Mouse (Mus musculus) limb, embryonic 13.5 days (tissue): ENCODE data around the gene Phgdh. TPM values are rescaled to one million over a fixed set of nuclear protein-coding genes. Genes with fewer than 3 reads are reported as not detected.
A peak's percentile ranks its signal among the peaks of the same experiment; 100 is the strongest.

Source experiments
- ATAC-seq: fragments of 200-750 bp; cut with Nextera tagmentation; 2 replicates; pipeline ENCODE4 v1.8.0; 2017; ENCODE audit warnings: low read depth, moderate number of reproducible peaks, moderate TSS enrichment; ENCODE audit not compliant: low FRiP score
- H3K27ac ChIP-seq: fragments of 300-500 bp; sonication (generic); 2 replicates; pipeline ENCODE4 v1.5.1; 2015; ENCODE audit warnings: inconsistent platforms, mild to moderate bottlenecking, moderate library complexity
- H3K27me3 ChIP-seq: fragments of 300-500 bp; sonication (generic); 2 replicates; pipeline ENCODE4 v1.6.1; 2015; ENCODE audit warnings: mild to moderate bottlenecking, inconsistent platforms
- H3K36me3 ChIP-seq: fragments of 300-500 bp; sonication (generic); 2 replicates; pipeline ENCODE4 v1.6.1; 2015; ENCODE audit warnings: inconsistent platforms, mild to moderate bottlenecking, moderate library complexity
- H3K4me1 ChIP-seq: fragments of 300-500 bp; sonication (generic); 2 replicates; pipeline ENCODE4 v1.6.1; 2015; ENCODE audit warnings: inconsistent platforms
- H3K4me2 ChIP-seq: fragments of 300-500 bp; sonication (generic); replicated peaks from 2 replicates; pipeline ENCODE4 v1.6.1; 2015; ENCODE audit warnings: inconsistent platforms, mild to moderate bottlenecking, moderate library complexity
- H3K4me3 ChIP-seq: fragments of 300-500 bp; sonication (generic); 2 replicates; pipeline ENCODE4 v1.5.1; 2015; ENCODE audit warnings: moderate library complexity, mild to moderate bottlenecking, inconsistent platforms
- H3K9ac ChIP-seq: fragments of 300-500 bp; sonication (generic); 2 replicates; pipeline ENCODE4 v1.6.1; 2015; ENCODE audit warnings: mild to moderate bottlenecking, inconsistent platforms
- H3K9me3 ChIP-seq: fragments of 300-500 bp; sonication (generic); 2 replicates; pipeline ENCODE4 v1.6.1; 2016; ENCODE audit warnings: inconsistent platforms
- WGBS: fragments of 180-500 bp; shearing (Covaris S2); methylation state at CpG from one replicate; pipeline ENCODE4 v1.1.7; 2015; 5-methylcytosine and 5-hydroxymethylcytosine counted together
- polyA plus RNA-seq: library from polyadenylated mRNA; unstranded; fragments of >200 nt; fragmentation: Nextera tagmentation; extraction: Ambion mirVana; gene quantifications from 2 replicates; pipeline ENCODE4 v1.2.1, GENCODE M21; 2015

The Phgdh gene
- polyA plus RNA-seq, 1 experiment from 2014 or later, result 258 TPM

DNA sequence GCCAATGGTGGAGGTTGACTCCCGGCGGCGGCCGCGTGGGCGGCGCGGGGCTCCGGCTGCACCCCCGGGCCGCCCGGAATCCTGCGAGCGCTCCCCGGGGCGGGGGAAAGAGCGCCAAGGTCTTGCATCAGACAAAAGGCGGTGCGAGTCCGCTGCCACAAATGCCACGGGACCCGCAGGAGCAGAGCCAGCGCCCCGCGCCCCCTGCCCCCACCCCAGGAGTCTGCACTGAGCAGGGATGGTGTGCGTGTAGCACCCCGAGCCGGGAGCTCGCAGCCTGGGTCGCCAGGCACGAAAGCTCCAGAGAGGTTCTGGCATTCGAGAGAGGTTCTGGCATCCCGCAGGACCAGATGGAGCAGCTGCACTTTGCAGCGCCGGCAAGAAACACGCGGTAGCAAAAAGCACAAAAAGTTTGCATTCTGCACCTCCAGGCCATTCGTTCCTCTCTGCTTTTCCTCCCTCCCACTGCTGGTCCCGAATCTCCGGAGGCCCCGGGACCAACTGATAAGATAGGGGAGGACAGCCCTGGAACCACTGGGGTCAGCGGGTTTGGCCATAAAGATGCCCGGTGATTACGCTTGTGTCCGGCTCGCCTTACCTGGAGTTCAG, 589 bp downstream of the Phgdh start:
- H3K27ac ChIP-seq, result peak overlapping the region; percentile 92
- H3K9ac ChIP-seq, result peak overlapping the region; percentile 79
- peaks cover 8% of the 10 kb centered on the region for H3K36me3 ChIP-seq
- peak overlapping the region; percentile 86 for H3K4me2 ChIP-seq
- peaks cover 37% of the 10 kb centered on the region for H3K4me1 ChIP-seq
- under 1% methylated on average over 45 of the region's 46 CpGs for WGBS
- no peaks in the 10 kb centered on the region for H3K9me3 ChIP-seq
- no peaks in the 10 kb centered on the region for H3K27me3 ChIP-seq
- H3K4me3 ChIP-seq, result peak overlapping the region; percentile 75
- ATAC-seq, result peak; percentile 46

DNA sequence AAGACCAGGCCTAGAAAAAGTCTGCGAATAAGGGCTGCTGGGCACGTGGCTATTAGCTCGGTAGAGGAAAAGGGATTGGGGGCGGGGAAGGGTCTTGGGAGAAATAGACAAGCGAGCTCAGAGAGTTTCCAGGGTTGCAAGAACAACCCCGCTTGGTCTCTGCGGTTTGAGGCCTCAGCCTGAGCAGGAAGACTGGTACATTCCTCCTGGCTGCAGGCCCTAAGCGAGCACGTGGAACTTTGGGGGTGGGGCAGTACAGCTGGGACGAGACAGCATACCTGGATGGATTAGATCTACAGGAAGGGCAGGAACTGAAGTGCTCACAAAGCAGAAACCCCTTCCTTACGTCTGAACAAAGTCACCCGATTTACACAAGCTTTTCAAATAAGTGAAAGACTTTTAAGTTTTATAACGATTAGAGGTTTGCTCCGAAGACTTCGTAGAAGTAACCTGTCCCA, 1.2 kb downstream of the Phgdh start:
- 3% methylated on average over 15 of the region's 15 CpGs for WGBS
- Histone ChIP-seq H3K4me3 (peak overlapping the region; percentile 75), H3K36me3 (peaks cover 13% of the 10 kb centered on the region), H3K9ac (peak overlapping the region; percentile 79), H3K27me3 (no peaks in the 10 kb centered on the region), H3K9me3 (no peaks in the 10 kb centered on the region), H3K4me2 (peak overlapping the region; percentile 86), H3K27ac (peak overlapping the region; percentile 92), H3K4me1 (peaks cover 37% of the 10 kb centered on the region)
- ATAC-seq, result peak; percentile 49

DNA sequence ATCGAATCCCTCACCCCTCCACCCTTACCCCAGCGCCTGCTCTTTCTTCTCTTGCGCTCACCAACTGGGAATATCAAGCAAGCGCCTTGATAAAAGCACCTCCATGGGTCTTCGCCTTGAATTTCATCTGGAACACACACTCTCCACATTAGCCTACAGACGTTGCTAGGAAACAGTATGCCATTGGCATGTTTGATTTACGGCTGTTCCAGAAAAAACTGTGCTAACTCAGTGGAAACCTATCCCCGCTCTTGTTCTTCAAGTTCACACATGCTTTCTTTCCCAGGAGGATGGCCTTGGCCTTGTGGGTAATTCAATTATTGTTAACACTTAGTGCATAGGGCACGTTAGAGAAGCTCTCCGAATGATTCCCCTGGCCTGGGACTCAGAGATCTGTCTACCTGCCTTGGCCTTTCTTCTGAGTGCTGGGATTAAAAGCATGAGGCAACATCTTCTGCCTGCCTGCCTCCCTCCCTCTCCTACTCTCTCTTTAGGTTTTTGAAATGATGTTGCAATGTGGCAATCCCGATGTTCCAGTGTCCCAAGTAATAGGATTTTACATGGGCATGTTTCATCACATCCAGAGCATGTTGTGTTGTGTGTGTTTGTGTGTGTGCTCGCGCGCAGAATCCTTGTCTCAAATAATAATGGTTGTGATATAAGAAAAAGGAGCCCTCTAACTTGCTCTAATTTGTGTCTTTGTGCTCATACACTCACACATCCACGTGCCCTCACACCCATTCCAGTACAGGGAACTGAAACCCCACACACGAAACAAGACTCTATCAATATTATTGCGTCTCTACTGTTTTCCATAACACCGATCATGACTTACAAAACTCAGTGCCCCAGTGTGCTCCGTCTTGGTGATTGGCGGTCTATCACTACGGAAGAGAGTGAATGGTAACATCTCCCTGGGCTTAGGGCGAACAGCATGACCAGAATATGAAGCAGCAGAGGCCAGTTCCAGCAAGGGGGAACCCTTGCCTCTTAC, 2.8 kb downstream of the Phgdh start:
- H3K4me2 ChIP-seq, result peak overlapping the region; percentile 86
- H3K4me3 ChIP-seq, result peak overlapping the region; percentile 75; the same call in 1 of the 2 replicates
- peaks cover 28% of the 10 kb centered on the region for H3K36me3 ChIP-seq
- WGBS, result 78% methylated on average over 22 of the region's 22 CpGs
- H3K27me3 ChIP-seq, result no peaks in the 10 kb centered on the region
- H3K4me1 ChIP-seq, result peaks cover 37% of the 10 kb centered on the region
- no peaks in the 10 kb centered on the region for H3K9me3 ChIP-seq
- no peak overlapping the region for H3K9ac ChIP-seq
- no peak for ATAC-seq
- no peak overlapping the region for H3K27ac ChIP-seq

- WGBS, result 70% methylated on average over 7 of the region's 7 CpGs
- Histone ChIP-seq H3K4me2 (no peak overlapping the region), H3K9ac (no peak overlapping the region), H3K27me3 (no peaks in the 10 kb centered on the region), H3K4me3 (no peak overlapping the region), H3K36me3 (peaks cover 39% of the 10 kb centered on the region), H3K9me3 (no peaks in the 10 kb centered on the region), H3K27ac (no peak overlapping the region), H3K4me1 (peaks cover 37% of the 10 kb centered on the region)
- ATAC-seq, result no peak
These were observed 3.9 kb downstream of the Phgdh start for GRCm38 (mm10) chr3:98335886-98336285.

GRCm38 (mm10) chr3:98335331-98335730, 4.5 kb downstream of the Phgdh start:
- H3K27ac ChIP-seq, result no peak overlapping the region
- no peaks in the 10 kb centered on the region for H3K27me3 ChIP-seq
- H3K36me3 ChIP-seq, result peaks cover 43% of the 10 kb centered on the region
- H3K9me3 ChIP-seq, result no peaks in the 10 kb centered on the region
- no peak overlapping the region for H3K4me2 ChIP-seq
- no peak overlapping the region for H3K9ac ChIP-seq
- peaks cover 37% of the 10 kb centered on the region for H3K4me1 ChIP-seq
- ATAC-seq, result no peak
- H3K4me3 ChIP-seq, result no peak overlapping the region

- ATAC-seq, result no peak
- WGBS, result 84% methylated on average over 2 of the region's 2 CpGs
- H3K4me2 ChIP-seq, result no peak overlapping the region
- H3K27ac ChIP-seq, result no peak overlapping the region
- no peak overlapping the region for H3K9ac ChIP-seq
- H3K9me3 ChIP-seq, result no peaks in the 10 kb centered on the region
- H3K4me1 ChIP-seq, result peaks cover 37% of the 10 kb centered on the region
- peaks cover 56% of the 10 kb centered on the region for H3K36me3 ChIP-seq
- H3K4me3 ChIP-seq, result no peak overlapping the region
- no peaks in the 10 kb centered on the region for H3K27me3 ChIP-seq
These were observed 5.8 kb downstream of the Phgdh start for GRCm38 (mm10) chr3:98334010-98334409.

- Histone ChIP-seq H3K27ac (no peak overlapping the region), H3K27me3 (no peaks in the 10 kb centered on the region), H3K36me3 (peaks cover 93% of the 10 kb centered on the region), H3K9ac (no peak overlapping the region), H3K4me1 (no peaks in the 10 kb centered on the region), H3K9me3 (no peaks in the 10 kb centered on the region), H3K4me3 (no peak overlapping the region), H3K4me2 (no peak overlapping the region)
- 88% methylated on average over 9 of the region's 9 CpGs for WGBS
- ATAC-seq, result no peak
These were observed 15.6 kb downstream of the Phgdh start for GRCm38 (mm10) chr3:98324235-98324634.

DNA sequence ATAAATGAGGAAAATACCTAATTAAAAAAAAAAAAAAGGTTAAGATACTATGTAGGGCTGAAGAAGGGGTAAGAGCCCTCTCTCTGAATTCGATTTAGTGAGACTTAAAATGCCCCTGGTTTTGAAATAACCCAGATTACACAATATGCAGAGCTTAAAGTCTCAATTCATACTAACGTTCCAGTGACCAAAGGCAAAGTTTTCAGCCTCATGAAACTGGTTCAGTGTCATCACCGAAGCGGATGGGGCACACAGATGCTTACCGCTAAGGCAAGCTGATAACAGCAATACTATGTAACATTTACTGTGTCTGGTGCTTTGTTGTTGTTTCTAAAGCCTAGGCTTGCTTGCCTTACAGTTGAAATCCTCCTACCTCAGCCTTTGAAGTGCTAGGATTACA, 17.6 kb downstream of the Phgdh start:
- peaks cover 87% of the 10 kb centered on the region for H3K36me3 ChIP-seq
- no peak overlapping the region for H3K9ac ChIP-seq
- H3K27ac ChIP-seq, result no peak overlapping the region
- H3K4me3 ChIP-seq, result no peak overlapping the region
- H3K27me3 ChIP-seq, result no peaks in the 10 kb centered on the region
- 94% methylated on average over 5 of the region's 5 CpGs for WGBS
- H3K9me3 ChIP-seq, result no peaks in the 10 kb centered on the region
- H3K4me2 ChIP-seq, result no peak overlapping the region
- peaks cover 15% of the 10 kb centered on the region for H3K4me1 ChIP-seq
- no peak for ATAC-seq

GRCm38 (mm10) chr3:98319190-98319589, 20.6 kb downstream of the Phgdh start:
- peaks cover 22% of the 10 kb centered on the region for H3K4me1 ChIP-seq
- no peak overlapping the region for H3K4me2 ChIP-seq
- no peak for ATAC-seq
- no peaks in the 10 kb centered on the region for H3K9me3 ChIP-seq
- H3K36me3 ChIP-seq, result peaks cover 85% of the 10 kb centered on the region
- H3K27me3 ChIP-seq, result no peaks in the 10 kb centered on the region
- no peak overlapping the region for H3K9ac ChIP-seq
- no peak overlapping the region for H3K27ac ChIP-seq
- WGBS, result 76% methylated on average over 2 of the region's 2 CpGs
- no peak overlapping the region for H3K4me3 ChIP-seq

DNA sequence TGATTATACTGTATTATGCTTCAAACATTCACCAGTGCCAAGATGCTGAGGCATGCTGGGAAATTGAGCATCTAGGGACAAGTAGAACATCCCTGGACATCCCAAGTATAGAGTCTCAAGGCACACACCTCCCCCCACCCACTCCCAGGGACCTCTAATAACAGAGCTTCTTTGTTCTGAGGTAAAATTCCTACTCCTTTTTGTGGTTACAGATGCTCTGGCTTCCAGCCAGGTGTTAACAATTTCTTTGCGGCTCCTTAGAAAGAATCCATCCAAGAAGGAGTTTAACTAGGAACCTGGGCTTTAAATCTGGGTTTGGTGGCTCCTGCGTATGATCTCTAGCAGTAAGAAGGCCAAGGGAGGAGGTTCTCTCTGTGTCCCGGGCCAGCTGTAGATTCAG, 22.6 kb downstream of the Phgdh start:
- Histone ChIP-seq H3K36me3 (peaks cover 75% of the 10 kb centered on the region), H3K27ac (peak overlapping the region; percentile 69)
- ATAC-seq, result peak; percentile 62; the same call in 1 of the 2 replicates

GRCm38 (mm10) chr3:98315181-98315580, 24.6 kb downstream of the Phgdh start:
- WGBS, result 83% methylated on average over 2 of the region's 2 CpGs
- no peak for ATAC-seq
- H3K4me1 ChIP-seq, result peaks cover 22% of the 10 kb centered on the region
- no peaks in the 10 kb centered on the region for H3K9me3 ChIP-seq
- peaks cover 61% of the 10 kb centered on the region for H3K36me3 ChIP-seq
- H3K9ac ChIP-seq, result no peak overlapping the region
- no peak overlapping the region for H3K4me3 ChIP-seq
- no peaks in the 10 kb centered on the region for H3K27me3 ChIP-seq
- H3K4me2 ChIP-seq, result no peak overlapping the region
- no peak overlapping the region for H3K27ac ChIP-seq

More for the DNA sequence above, 22.6 kb downstream of the Phgdh start:
- H3K27me3 ChIP-seq, result no peaks in the 10 kb centered on the region
- no peak overlapping the region for H3K9ac ChIP-seq
- peaks cover 22% of the 10 kb centered on the region for H3K4me1 ChIP-seq
- no peaks in the 10 kb centered on the region for H3K9me3 ChIP-seq
- H3K4me3 ChIP-seq, result no peak overlapping the region
- 19% methylated on average over 3 of the region's 3 CpGs for WGBS
- H3K4me2 ChIP-seq, result peak overlapping the region; percentile 23; the same call in 1 of the 2 replicates
